Mouse (Mus musculus) kidney, embryonic 16.5 days (tissue): ENCODE measurements around the gene Map4k1. TPM values are rescaled to one million over a fixed set of nuclear protein-coding genes. Genes with fewer than 3 reads are reported as not detected.

ENCODE experiments used
- ATAC-seq: fragments of 200-750 bp; cut with Nextera tagmentation; 2 replicates; pipeline ENCODE4 v1.8.0; 2017; ENCODE audit warnings: moderate TSS enrichment; ENCODE audit not compliant: low FRiP score, low TSS enrichment
- H3K27ac ChIP-seq: fragments of 300-500 bp; sonication (generic); 2 replicates; pipeline ENCODE4 v1.5.1; 2014; ENCODE audit warnings: low read length
- H3K27me3 ChIP-seq: fragments of 300-500 bp; sonication (generic); 2 replicates; pipeline ENCODE4 v1.6.1; 2014; ENCODE audit warnings: low read length, control low read depth, mixed read lengths; ENCODE audit not compliant: insufficient read depth
- H3K36me3 ChIP-seq: fragments of 300-500 bp; sonication (generic); 2 replicates; pipeline ENCODE4 v1.6.1; 2014; ENCODE audit warnings: low read length, control low read depth, mixed read lengths; ENCODE audit not compliant: insufficient read depth
- H3K4me1 ChIP-seq: fragments of 300-500 bp; sonication (generic); 2 replicates; pipeline ENCODE4 v1.6.1; 2014; ENCODE audit warnings: low read length, control low read depth, mixed read lengths; ENCODE audit not compliant: insufficient read depth
- H3K4me2 ChIP-seq: fragments of 300-500 bp; sonication (generic); replicated peaks from 2 replicates; pipeline ENCODE4 v1.6.1; 2014; ENCODE audit warnings: low read depth, low read length
- H3K4me3 ChIP-seq: fragments of 300-500 bp; sonication (generic); 2 replicates; pipeline ENCODE4 v1.5.1; 2014; ENCODE audit warnings: mild to moderate bottlenecking, low read length
- H3K9ac ChIP-seq: fragments of 300-500 bp; sonication (generic); replicated peaks from 2 replicates; pipeline ENCODE4 v1.6.1; 2014; ENCODE audit warnings: low read length
- H3K9me3 ChIP-seq: fragments of 300-500 bp; sonication (generic); 2 replicates; pipeline ENCODE4 v1.6.1; 2016; ENCODE audit warnings: low read length, control low read depth
- WGBS: fragments of 180-500 bp; shearing (Covaris S2); extraction: QIAGEN DNeasy Blood & Tissue Kit; methylation state at CpG from one replicate; pipeline ENCODE4 v1.1.7; 2014; 5-methylcytosine and 5-hydroxymethylcytosine counted together
- microRNA-seq: library from miRNA; unstranded; fragments of <30 nt; microRNA quantifications from one replicate; pipeline ENCODE4, GENCODE M21; 2016
- polyA plus RNA-seq: library from polyadenylated mRNA; unstranded; fragments of >200 nt; fragmentation: Nextera tagmentation; extraction: Ambion mirVana; gene quantifications from 2 replicates; pipeline ENCODE4 v1.2.1, GENCODE M21; 2015

The Map4k1 gene
- polyA plus RNA-seq, 1 experiment from 2014 or later: 9.7 TPM

- no peak for ATAC-seq
- 56% methylated on average over 9 of the region's 9 CpGs for WGBS
These were observed 62.5 kb downstream of the Map4k1 start for GRCm38 (mm10) chr7:29044302-29044701.

GRCm38 (mm10) chr7:29046533-29046932 lies 64.7 kb downstream of the Map4k1 start:
- Histone ChIP-seq H3K9ac (no peak overlapping the region), H3K27me3 (peaks cover 5% of the 10 kb centered on the region), H3K4me3 (no peak overlapping the region), H3K9me3 (peaks cover 4% of the 10 kb centered on the region; the same call in 1 of the 2 replicates), H3K4me1 (peaks cover 31% of the 10 kb centered on the region), H3K4me2 (peak overlapping the region; percentile 21), H3K27ac (no peak overlapping the region), H3K36me3 (no peaks in the 10 kb centered on the region)
- 5% methylated on average over 12 of the region's 12 CpGs for WGBS
- ATAC-seq: 0 out of 2 replicates have a peak, but pooled peaks have one; percentile 25

More at GRCm38 (mm10) chr7:29044302-29044701, 62.5 kb downstream of the Map4k1 start:
- Histone ChIP-seq H3K4me3 (no peak overlapping the region), H3K9me3 (no peaks in the 10 kb centered on the region; the same call in 1 of the 2 replicates), H3K4me2 (peak overlapping the region; percentile 33), H3K4me1 (peaks cover 36% of the 10 kb centered on the region), H3K27ac (no peak overlapping the region), H3K9ac (no peak overlapping the region), H3K36me3 (no peaks in the 10 kb centered on the region), H3K27me3 (no peaks in the 10 kb centered on the region)

DNA sequence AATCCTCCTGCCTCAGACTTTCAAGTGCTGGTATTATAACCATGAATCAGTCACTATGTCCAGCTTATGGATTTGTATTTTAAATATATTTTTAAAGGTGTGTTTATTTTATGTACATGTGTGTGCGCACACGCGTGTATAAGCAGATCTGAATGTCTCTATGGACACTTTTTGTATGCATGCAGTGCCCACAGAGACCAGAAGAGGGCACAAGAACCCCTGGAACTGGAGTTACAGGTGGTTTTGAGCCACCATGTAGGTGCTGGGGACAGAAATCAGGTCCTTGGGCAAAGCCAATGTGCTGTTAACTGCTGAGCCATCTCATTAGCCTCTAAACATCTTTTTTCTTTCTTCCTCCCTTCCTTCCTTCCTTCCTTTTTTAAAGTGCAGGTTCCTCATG lies 66.2 kb downstream of the Map4k1 start:
- Histone ChIP-seq H3K9me3 (peaks cover 4% of the 10 kb centered on the region; the same call in 1 of the 2 replicates), H3K27me3 (peaks cover 18% of the 10 kb centered on the region), H3K4me2 (no peak overlapping the region), H3K4me1 (peaks cover 26% of the 10 kb centered on the region), H3K9ac (no peak overlapping the region), H3K27ac (no peak overlapping the region), H3K36me3 (no peaks in the 10 kb centered on the region), H3K4me3 (no peak overlapping the region)
- WGBS: 74% methylated on average over 3 of the region's 3 CpGs
- no peak for ATAC-seq

DNA sequence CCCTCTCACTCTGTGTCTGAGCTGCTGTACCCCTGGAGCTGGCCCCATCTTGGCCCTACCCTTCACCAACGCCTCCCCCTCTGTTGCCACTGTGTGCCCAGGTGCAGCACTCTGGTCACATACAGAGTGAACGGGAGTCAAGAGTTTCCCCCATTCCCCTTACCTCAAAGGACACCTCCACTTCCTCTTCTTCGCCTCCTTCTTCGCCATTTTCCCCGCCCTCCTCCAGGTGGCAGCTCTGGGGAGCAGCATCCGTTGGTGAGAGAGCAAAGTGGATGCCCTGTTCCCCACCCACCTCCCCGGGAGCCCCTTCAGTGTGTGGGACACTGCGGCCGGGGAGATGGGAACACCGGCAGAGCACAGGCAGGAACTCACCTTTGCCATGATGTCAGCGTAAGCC lies 66.8 kb downstream of the Map4k1 start:
- Histone ChIP-seq H3K9ac (no peak overlapping the region), H3K27ac (no peak overlapping the region), H3K36me3 (no peaks in the 10 kb centered on the region), H3K27me3 (peaks cover 24% of the 10 kb centered on the region), H3K9me3 (peaks cover 4% of the 10 kb centered on the region; the same call in 1 of the 2 replicates), H3K4me2 (no peak overlapping the region), H3K4me1 (peaks cover 21% of the 10 kb centered on the region), H3K4me3 (no peak overlapping the region)
- 82% methylated on average over 11 of the region's 11 CpGs for WGBS
- no peak for ATAC-seq

DNA sequence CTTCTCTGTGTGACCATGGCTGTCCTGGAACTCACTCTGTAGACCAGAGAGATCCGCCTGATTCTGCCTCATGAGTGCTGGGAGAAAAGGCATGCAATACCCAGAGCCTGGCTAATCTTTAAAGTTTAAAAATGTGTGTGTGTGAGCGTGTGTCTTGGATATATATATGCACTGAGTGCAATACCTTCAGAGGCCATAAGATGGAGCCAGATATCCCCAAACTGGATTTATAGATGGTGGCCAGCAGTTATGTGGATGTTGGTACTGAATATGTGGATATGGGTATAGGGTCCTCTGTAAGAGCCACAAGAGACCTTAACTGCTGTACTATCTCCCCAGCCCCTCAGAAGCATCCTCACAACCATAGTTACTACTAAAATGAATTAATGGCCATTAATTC lies 68.9 kb downstream of the Map4k1 start:
- Histone ChIP-seq H3K4me3 (no peak overlapping the region), H3K4me1 (0 out of 2 replicates have a peak, but pooled peaks cover 4% of the 10 kb centered on the region), H3K27ac (no peak overlapping the region), H3K9ac (no peak overlapping the region), H3K36me3 (no peaks in the 10 kb centered on the region), H3K27me3 (peaks cover 41% of the 10 kb centered on the region), H3K4me2 (no peak overlapping the region), H3K9me3 (peaks cover 4% of the 10 kb centered on the region; the same call in 1 of the 2 replicates)
- 44% methylated on average over 2 of the region's 2 CpGs for WGBS
- ATAC-seq: no peak

DNA sequence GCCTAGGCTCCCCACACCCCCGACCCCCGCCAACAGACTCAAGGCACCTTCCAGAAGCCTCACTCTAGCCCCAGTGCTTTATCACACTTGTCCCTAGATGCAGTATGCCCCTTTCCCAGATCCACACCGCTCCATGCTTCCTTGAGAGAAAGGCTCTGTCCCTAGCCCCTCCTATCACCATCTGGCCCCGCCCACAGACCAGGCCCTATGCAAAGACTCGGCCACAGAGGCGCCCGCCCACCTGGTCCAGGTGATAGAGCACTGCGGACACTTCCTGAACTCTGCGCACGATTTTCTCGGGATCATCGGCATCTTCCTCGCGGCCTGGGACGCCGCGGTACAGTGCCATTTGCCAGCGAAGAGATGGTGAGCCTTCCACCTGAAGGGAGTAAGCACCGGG lies 71.0 kb downstream of the Map4k1 start:
- 6% methylated on average over 19 of the region's 19 CpGs for WGBS
- Histone ChIP-seq H3K9me3 (peaks cover 4% of the 10 kb centered on the region; the same call in 1 of the 2 replicates), H3K4me1 (no peaks in the 10 kb centered on the region), H3K4me3 (peak overlapping the region; percentile 30), H3K36me3 (no peaks in the 10 kb centered on the region), H3K4me2 (peak overlapping the region; percentile 43), H3K9ac (peak overlapping the region; percentile 35; the same call in 1 of the 2 replicates), H3K27me3 (peaks cover 50% of the 10 kb centered on the region), H3K27ac (no peak overlapping the region)
- 0 out of 2 replicates have a peak, but pooled peaks have one; percentile 59 for ATAC-seq

Small RNAs within 50 kb of the gene (microRNA-seq; reads per million reads assigned to microRNA genes)
- gene Gm44408: not detected

Other genes with a start within 250 kb of the Map4k1 start
- 141 and 143 TPM in 2 replicates for gene Mrps12, start 240.2 kb upstream of the Map4k1 start, polyA plus RNA-seq
- gene Sars2, start 240.1 kb upstream of the Map4k1 start, polyA plus RNA-seq: 32.8 and 34.2 TPM in 2 replicates
- not detected in 2 replicates for gene Ccer2, start 225.9 kb upstream of the Map4k1 start, polyA plus RNA-seq
- 67.3 and 75.0 TPM in 2 replicates for gene Sirt2, start 215.3 kb upstream of the Map4k1 start, polyA plus RNA-seq
- gene Nfkbib, start 214.5 kb upstream of the Map4k1 start, polyA plus RNA-seq: 48.5 and 53.2 TPM in 2 replicates
- 7.0 and 7.7 TPM in 2 replicates for gene Rinl, start 193.1 kb upstream of the Map4k1 start, polyA plus RNA-seq
- 204 and 224 TPM in 2 replicates for gene Hnrnpl, start 173.5 kb upstream of the Map4k1 start, polyA plus RNA-seq
- gene Ech1, start 156.8 kb upstream of the Map4k1 start, polyA plus RNA-seq: 198 and 214 TPM in 2 replicates
- 10.8 and 12.8 TPM in 2 replicates for gene Lgals4, start 148.2 kb upstream of the Map4k1 start, polyA plus RNA-seq
- 1.3 and 2.3 TPM in 2 replicates for gene Lgals7, start 118.2 kb upstream of the Map4k1 start, polyA plus RNA-seq
- 0.59 and 0.74 TPM in 2 replicates for gene Capn12, start 100.6 kb upstream of the Map4k1 start, polyA plus RNA-seq
- gene Actn4, start 19.7 kb upstream of the Map4k1 start, polyA plus RNA-seq: 360 and 374 TPM in 2 replicates
- gene Eif3k, start 186 bp upstream of the Map4k1 start, polyA plus RNA-seq: 406 and 407 TPM in 2 replicates
- 0.97 and 1.4 TPM in 2 replicates for gene Ryr1, start 143.1 kb downstream of the Map4k1 start, polyA plus RNA-seq
- gene Rasgrp4, start 152.8 kb downstream of the Map4k1 start, polyA plus RNA-seq: 0.66 and 0.84 TPM in 2 replicates
- gene Fam98c, start 174.2 kb downstream of the Map4k1 start, polyA plus RNA-seq: 20.0 and 20.4 TPM in 2 replicates
- gene Ggn, start 188.2 kb downstream of the Map4k1 start, polyA plus RNA-seq: 0.94 and 1.0 TPM in 2 replicates
- 3.4 and 4.6 TPM in 2 replicates for gene Spred3, start 188.4 kb downstream of the Map4k1 start, polyA plus RNA-seq
- gene Psmd8, start 198.7 kb downstream of the Map4k1 start, polyA plus RNA-seq: 270 and 282 TPM in 2 replicates
- 0.63 and 1.2 TPM in 2 replicates for gene Catsperg1, start 232.0 kb downstream of the Map4k1 start, polyA plus RNA-seq